In genomic region chr11:97309911-97310571, GRCm38 (mm10) we compare ENCODE assay signal across 8 mouse cellular contexts. TPM values are rescaled to one million over a fixed set of nuclear protein-coding genes. Genes with fewer than 3 reads are reported as not detected.
DNase-seq lines count a peak whose midpoint lies in the region; ATAC-seq and TF ChIP-seq lines count a peak whose summit lies in the region.

No protein-coding gene starts in this region.

- peak overlapping the region; percentile 39 for H3K4me3 ChIP-seq in embryonic facial prominence, embryonic 12.5 days
- H3K4me3 ChIP-seq in limb, embryonic 15.5 days, result peak overlapping the region; percentile 44
- peak overlapping the region; percentile 33 for H3K4me3 ChIP-seq in midbrain, postnatal 0 days (ENCODE audit: low read depth, low read length)

- H3K4me2 ChIP-seq in embryonic facial prominence, embryonic 12.5 days (replicated peaks), result peak overlapping the region; percentile 76
- H3K4me2 ChIP-seq in limb, embryonic 15.5 days, result peak overlapping the region; percentile 73
- peak overlapping the region; percentile 56 for H3K4me2 ChIP-seq in midbrain, postnatal 0 days (ENCODE audit: low read depth, low read length, poor library complexity, severe bottlenecking)

- peak; percentile 80 for ATAC-seq in embryonic facial prominence, embryonic 12.5 days (ENCODE audit: insufficient number of reproducible peaks, insufficient read depth, low FRiP score, low TSS enrichment)
- ATAC-seq in limb, embryonic 15.5 days (ENCODE audit: insufficient number of reproducible peaks, low FRiP score, low TSS enrichment, low read depth), result peak; percentile 70; the same call in 1 of the 2 replicates
- peak; percentile 62; the same call in 1 of the 2 replicates for ATAC-seq in midbrain, postnatal 0 days (ENCODE audit: low FRiP score)

- TF ChIP-seq CTCF in midbrain, postnatal 0 days (IDR thresholded peaks at IDR 0.05), result peak; percentile 84

- H3K36me3 ChIP-seq in embryonic facial prominence, embryonic 12.5 days, result no peaks in the 10 kb centered on the region
- H3K36me3 ChIP-seq in limb, embryonic 15.5 days, result no peaks in the 10 kb centered on the region
- H3K36me3 ChIP-seq in midbrain, postnatal 0 days (ENCODE audit: insufficient read depth, low read length), result no peaks in the 10 kb centered on the region
- H3K36me3 ChIP-seq in splenic B cell, adult 2 months (ENCODE audit: control insufficient read depth, insufficient read depth, low read length, poor library complexity, severe bottlenecking), result no peaks in the 10 kb centered on the region

- H3K27me3 ChIP-seq in embryonic facial prominence, embryonic 12.5 days, result no peaks in the 10 kb centered on the region
- no peaks in the 10 kb centered on the region for H3K27me3 ChIP-seq in limb, embryonic 15.5 days
- no peaks in the 10 kb centered on the region for H3K27me3 ChIP-seq in midbrain, postnatal 0 days (ENCODE audit: insufficient read depth, low read length)
- no peaks in the 10 kb centered on the region; the same call in none of the 2 replicates for H3K27me3 ChIP-seq in splenic B cell, adult 2 months (ENCODE audit: control insufficient read depth, insufficient read depth, low read length, poor library complexity, severe bottlenecking)

- peaks cover 20% of the 10 kb centered on the region for H3K4me1 ChIP-seq in embryonic facial prominence, embryonic 12.5 days
- H3K4me1 ChIP-seq in limb, embryonic 15.5 days, result peaks cover 24% of the 10 kb centered on the region
- peaks cover 12% of the 10 kb centered on the region for H3K4me1 ChIP-seq in midbrain, postnatal 0 days (ENCODE audit: insufficient read depth, low read length)

- no peaks in the 10 kb centered on the region for H3K9me3 ChIP-seq in embryonic facial prominence, embryonic 12.5 days
- H3K9me3 ChIP-seq in limb, embryonic 15.5 days, result no peaks in the 10 kb centered on the region
- no peaks in the 10 kb centered on the region for H3K9me3 ChIP-seq in midbrain, postnatal 0 days (ENCODE audit: low read length)

- WGBS in embryonic facial prominence, embryonic 12.5 days, result under 1% methylated on average over 25 of the region's 25 CpGs
- under 1% methylated on average over 25 of the region's 25 CpGs for whole genome bisulfite sequencing in limb, embryonic 15.5 days
- WGBS in midbrain, postnatal 0 days, result under 1% methylated on average over 25 of the region's 25 CpGs

- H3K27ac ChIP-seq in embryonic facial prominence, embryonic 12.5 days, result no peak overlapping the region
- peak overlapping the region; percentile 87 for H3K27ac ChIP-seq in limb, embryonic 15.5 days
- H3K27ac ChIP-seq in midbrain, postnatal 0 days (ENCODE audit: low read depth, low read length), result no peak overlapping the region

- peak; percentile 80 for DNase-seq in 3134 (ENCODE audit: extremely low read depth, insufficient read length, low spot score)
- peak; percentile 77 for DNase-seq in adrenal gland, postnatal 10 days
- DNase-seq in heart, adult 9 months (ENCODE audit: low spot score in 2 of 2), result peak; percentile 71 to 84
- DNase-seq in kidney, adult 9 months, result peak; percentile 85
- DNase-seq in midbrain, postnatal 0 days (ENCODE audit: low spot score), result peak; percentile 90
- peak; percentile 81 for DNase-seq in splenic B cell, adult 2 months (ENCODE audit: low read depth, low spot score)

- peak overlapping the region; percentile 44 for H3K9ac ChIP-seq in embryonic facial prominence, embryonic 12.5 days
- H3K9ac ChIP-seq in limb, embryonic 15.5 days, result peak overlapping the region; percentile 29
- peak overlapping the region; percentile 5; the same call in 1 of the 2 replicates for H3K9ac ChIP-seq in midbrain, postnatal 0 days (replicated peaks; ENCODE audit: low read length, poor library complexity, severe bottlenecking)

RNA-seq across cellular contexts. Expression of gene Mrpl45, which starts 5.5 kb away (rescaled TPM):
- total RNA-seq in adrenal gland, postnatal 10 days (2021), result 10 to 100 TPM; 40.1 to 52.8 TPM
- 45.0 and 51.4 TPM in 2 replicates for polyA plus RNA-seq in embryonic facial prominence, embryonic 12.5 days (2016; fragmentation: Nextera tagmentation; extraction: Ambion mirVana)
- polyA plus RNA-seq in limb, embryonic 15.5 days (2015; fragmentation: Nextera tagmentation; extraction: Ambion mirVana), result 37.6 and 41.4 TPM in 2 replicates
- 21.4 and 29.1 TPM in 2 replicates for total RNA-seq in midbrain, postnatal 0 days (2014; rRNA removed)
- 33.0 and 36.0 TPM in 2 replicates for polyA plus RNA-seq in midbrain, postnatal 0 days (2015; fragmentation: Nextera tagmentation; extraction: Ambion mirVana)

RNA-seq across cellular contexts. Expression of gene Npepps, which starts 29.6 kb away (rescaled TPM):
- total RNA-seq in adrenal gland, postnatal 10 days (2021), result 10 to 100 TPM; 63.2 to 68.3 TPM
- polyA plus RNA-seq in embryonic facial prominence, embryonic 12.5 days (2016; fragmentation: Nextera tagmentation; extraction: Ambion mirVana), result 99.8 and 103 TPM in 2 replicates
- 95.9 and 108 TPM in 2 replicates for polyA plus RNA-seq in limb, embryonic 15.5 days (2015; fragmentation: Nextera tagmentation; extraction: Ambion mirVana)
- 52.5 and 81.0 TPM in 2 replicates for total RNA-seq in midbrain, postnatal 0 days (2014; rRNA removed)
- 97.8 and 109 TPM in 2 replicates for polyA plus RNA-seq in midbrain, postnatal 0 days (2015; fragmentation: Nextera tagmentation; extraction: Ambion mirVana)

RNA-seq across cellular contexts. Expression of gene Gpr179, which starts 41.8 kb away (rescaled TPM):
- 1 to 10 TPM; 3.0 to 3.4 TPM for total RNA-seq in adrenal gland, postnatal 10 days (2021)
- polyA plus RNA-seq in embryonic facial prominence, embryonic 12.5 days (2016; fragmentation: Nextera tagmentation; extraction: Ambion mirVana), result 0.15 TPM in 2 replicates
- polyA plus RNA-seq in limb, embryonic 15.5 days (2015; fragmentation: Nextera tagmentation; extraction: Ambion mirVana), result 0.09 and 0.10 TPM in 2 replicates
- total RNA-seq in midbrain, postnatal 0 days (2014; rRNA removed), result 0.57 and 0.71 TPM in 2 replicates
- polyA plus RNA-seq in midbrain, postnatal 0 days (2015; fragmentation: Nextera tagmentation; extraction: Ambion mirVana), result 0.66 and 0.78 TPM in 2 replicates

RNA-seq across cellular contexts. Expression of gene Socs7, which starts 52.3 kb away (rescaled TPM):
- 10 to 100 TPM; 16.9 to 20.1 TPM for total RNA-seq in adrenal gland, postnatal 10 days (2021)
- 5.5 and 6.1 TPM in 2 replicates for polyA plus RNA-seq in embryonic facial prominence, embryonic 12.5 days (2016; fragmentation: Nextera tagmentation; extraction: Ambion mirVana)
- 3.4 and 4.4 TPM in 2 replicates for polyA plus RNA-seq in limb, embryonic 15.5 days (2015; fragmentation: Nextera tagmentation; extraction: Ambion mirVana)
- total RNA-seq in midbrain, postnatal 0 days (2014; rRNA removed), result 54.9 and 60.4 TPM in 2 replicates
- polyA plus RNA-seq in midbrain, postnatal 0 days (2015; fragmentation: Nextera tagmentation; extraction: Ambion mirVana), result 6.9 and 7.4 TPM in 2 replicates
